Mouse (Mus musculus) midbrain, embryonic 14.5 days (tissue): ENCODE results near the gene Fndc8. TPM values are rescaled to one million over a fixed set of nuclear protein-coding genes. Genes with fewer than 3 reads are reported as not detected.

Experiments
- ATAC-seq: fragments of 200-750 bp; cut with Nextera tagmentation; 2 replicates; pipeline ENCODE4 v1.8.0; 2017; ENCODE audit warnings: moderate number of reproducible peaks, moderate library complexity; ENCODE audit not compliant: low FRiP score, low TSS enrichment
- DNase-seq: peaks from one replicate; pipeline ENCODE4 v3.0.0-alpha.2; 2015
- H3K27ac ChIP-seq: fragments of 300-500 bp; sonication (generic); replicated peaks from 2 replicates; pipeline ENCODE4 v1.5.1; 2014; ENCODE audit warnings: mild to moderate bottlenecking, low read depth, low read length, moderate library complexity
- H3K27me3 ChIP-seq: fragments of 300-500 bp; sonication (generic); 2 replicates; pipeline ENCODE4 v1.6.1; 2014; ENCODE audit warnings: low read length, control low read depth, mixed read lengths; ENCODE audit not compliant: control insufficient read depth, insufficient read depth
- H3K36me3 ChIP-seq: fragments of 300-500 bp; sonication (generic); 2 replicates; pipeline ENCODE4 v1.6.1; 2014; ENCODE audit warnings: low read length, control low read depth; ENCODE audit not compliant: control insufficient read depth, insufficient read depth
- H3K4me1 ChIP-seq: fragments of 300-500 bp; sonication (generic); 2 replicates; pipeline ENCODE4 v1.6.1; 2014; ENCODE audit warnings: mild to moderate bottlenecking, antibody characterized with exemption, low read length, control low read depth; ENCODE audit not compliant: control insufficient read depth, insufficient read depth
- H3K4me2 ChIP-seq: fragments of 300-500 bp; sonication (generic); 2 replicates; pipeline ENCODE4 v1.6.1; 2014; ENCODE audit warnings: mild to moderate bottlenecking, low read length, moderate library complexity
- H3K4me3 ChIP-seq: fragments of 300-500 bp; sonication (generic); replicated peaks from 2 replicates; pipeline ENCODE4 v1.5.1; 2014; ENCODE audit warnings: low read depth, low read length
- H3K9ac ChIP-seq: fragments of 300-500 bp; sonication (generic); replicated peaks from 2 replicates; pipeline ENCODE4 v1.6.1; 2014; ENCODE audit warnings: mild to moderate bottlenecking, low read length, moderate library complexity
- H3K9me3 ChIP-seq: fragments of 300-500 bp; sonication (generic); 2 replicates; pipeline ENCODE4 v1.6.1; 2016; ENCODE audit warnings: low read length, control low read depth, mixed read lengths; ENCODE audit not compliant: control insufficient read depth
- WGBS: fragments of 180-500 bp; shearing (Covaris S2); extraction: QIAGEN DNeasy Blood & Tissue Kit; methylation state at CpG from one replicate; pipeline ENCODE4 v1.1.7; 2014; 5-methylcytosine and 5-hydroxymethylcytosine counted together
- polyA plus RNA-seq: library from polyadenylated mRNA; unstranded; fragments of >200 nt; fragmentation: Nextera tagmentation; extraction: Ambion mirVana; gene quantifications from 2 replicates; pipeline ENCODE4 v1.2.1, GENCODE M21; 2014

The Fndc8 gene
- polyA plus RNA-seq, 1 experiment from 2014 or later = 0.38 TPM

- H3K9ac ChIP-seq = no peak overlapping the region
- ATAC-seq (no peak), DNase-seq (no peak)
- no peak overlapping the region for H3K4me3 ChIP-seq
- 81% methylated on average over 10 of the region's 10 CpGs for WGBS
- no peak overlapping the region for H3K27ac ChIP-seq
- H3K4me1 ChIP-seq = no peaks in the 10 kb centered on the region
- peaks cover 42% of the 10 kb centered on the region for H3K36me3 ChIP-seq
- H3K27me3 ChIP-seq = no peaks in the 10 kb centered on the region
- no peaks in the 10 kb centered on the region for H3K9me3 ChIP-seq
- no peak overlapping the region for H3K4me2 ChIP-seq
Measured at GRCm38 (mm10) chr11:82897478-82897877, 5.6 kb downstream of the Fndc8 start.

GRCm38 (mm10) chr11:82899720-82900119 lies 7.8 kb downstream of the Fndc8 start:
- 95% methylated on average over 5 of the region's 5 CpGs for WGBS
- Histone ChIP-seq H3K4me1 (no peaks in the 10 kb centered on the region), H3K4me2 (no peak overlapping the region), H3K9ac (no peak overlapping the region), H3K9me3 (no peaks in the 10 kb centered on the region), H3K27ac (no peak overlapping the region), H3K4me3 (no peak overlapping the region), H3K27me3 (no peaks in the 10 kb centered on the region), H3K36me3 (peaks cover 65% of the 10 kb centered on the region)
- DNase-seq = no peak
- no peak for ATAC-seq

DNA sequence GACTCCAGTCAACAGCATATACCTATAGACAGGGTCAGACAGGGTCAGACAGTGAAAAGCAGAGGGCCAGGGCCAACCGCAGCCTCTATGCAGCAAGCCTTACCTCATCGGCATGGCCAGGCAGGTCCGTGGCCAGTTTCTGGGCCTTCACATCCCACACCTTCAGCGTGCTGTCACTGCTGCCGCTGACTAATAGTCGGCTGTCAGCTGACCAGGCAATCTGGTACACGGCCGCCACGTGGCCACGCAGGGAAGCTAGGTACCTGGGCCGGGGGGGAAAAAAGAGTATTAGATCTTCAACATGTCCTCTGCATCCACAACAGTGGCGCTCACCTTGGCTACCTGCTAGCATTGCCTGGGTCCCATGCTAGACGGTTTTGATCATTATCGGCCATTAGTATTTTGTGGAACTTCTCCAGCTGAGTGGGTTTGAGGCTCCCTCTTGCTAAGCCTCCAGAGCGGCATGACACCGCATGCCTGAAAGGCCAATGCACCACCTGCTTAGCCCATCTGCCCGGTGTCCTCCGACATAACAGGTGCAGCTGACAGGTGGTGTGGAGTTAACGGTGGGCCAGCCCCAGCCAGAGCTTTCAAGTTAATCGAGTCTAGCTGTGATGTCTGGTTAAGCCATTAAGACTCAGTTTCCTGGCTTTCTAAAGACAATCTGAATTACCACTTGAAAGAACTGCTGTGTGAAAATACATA lies 9.8 kb downstream of the Fndc8 start:
- no peak for DNase-seq
- Histone ChIP-seq H3K4me2 (no peak overlapping the region), H3K36me3 (peaks cover 83% of the 10 kb centered on the region), H3K9me3 (no peaks in the 10 kb centered on the region), H3K27ac (no peak overlapping the region), H3K27me3 (no peaks in the 10 kb centered on the region), H3K4me1 (no peaks in the 10 kb centered on the region), H3K9ac (no peak overlapping the region), H3K4me3 (no peak overlapping the region)
- whole genome bisulfite sequencing = 96% methylated on average over 20 of the region's 20 CpGs
- no peak for ATAC-seq

GRCm38 (mm10) chr11:82904952-82905351 lies 13.0 kb downstream of the Fndc8 start:
- no peak overlapping the region for H3K27ac ChIP-seq
- no peak overlapping the region for H3K9ac ChIP-seq
- no peak overlapping the region for H3K4me3 ChIP-seq
- DNase-seq = no peak
- no peak for ATAC-seq
- peaks cover 66% of the 10 kb centered on the region for H3K36me3 ChIP-seq
- H3K4me1 ChIP-seq = peaks cover 7% of the 10 kb centered on the region
- no peak overlapping the region for H3K4me2 ChIP-seq
- H3K9me3 ChIP-seq = no peaks in the 10 kb centered on the region
- WGBS = 74% methylated on average over 8 of the region's 8 CpGs
- no peaks in the 10 kb centered on the region for H3K27me3 ChIP-seq

DNA sequence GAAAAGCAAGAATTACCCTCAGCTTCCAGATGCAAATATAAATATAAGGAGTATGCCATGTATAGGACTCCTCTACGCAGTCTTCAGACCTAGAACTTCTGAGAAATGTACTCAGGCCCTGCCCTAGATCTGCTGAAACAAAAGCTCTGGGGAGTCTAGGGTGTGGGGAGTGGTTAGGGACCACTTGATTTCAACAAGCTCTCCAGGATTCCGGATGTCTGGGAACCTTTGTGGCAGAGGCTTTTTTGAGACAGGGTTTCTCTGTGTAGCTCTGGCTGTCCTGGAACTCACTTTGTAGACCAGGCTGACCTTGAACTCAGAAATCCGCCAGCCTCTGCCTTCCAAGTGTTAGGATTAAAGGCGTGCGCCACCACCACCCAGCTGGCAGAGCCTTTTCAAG lies 13.9 kb downstream of the Fndc8 start:
- no peak overlapping the region for H3K9ac ChIP-seq
- no peak overlapping the region for H3K4me2 ChIP-seq
- 98% methylated on average over 5 of the region's 5 CpGs for WGBS
- no peaks in the 10 kb centered on the region for H3K27me3 ChIP-seq
- no peaks in the 10 kb centered on the region for H3K9me3 ChIP-seq
- no peak overlapping the region for H3K4me3 ChIP-seq
- ATAC-seq = no peak
- peaks cover 7% of the 10 kb centered on the region for H3K4me1 ChIP-seq
- peaks cover 57% of the 10 kb centered on the region for H3K36me3 ChIP-seq
- DNase-seq = no peak
- no peak overlapping the region for H3K27ac ChIP-seq

DNA sequence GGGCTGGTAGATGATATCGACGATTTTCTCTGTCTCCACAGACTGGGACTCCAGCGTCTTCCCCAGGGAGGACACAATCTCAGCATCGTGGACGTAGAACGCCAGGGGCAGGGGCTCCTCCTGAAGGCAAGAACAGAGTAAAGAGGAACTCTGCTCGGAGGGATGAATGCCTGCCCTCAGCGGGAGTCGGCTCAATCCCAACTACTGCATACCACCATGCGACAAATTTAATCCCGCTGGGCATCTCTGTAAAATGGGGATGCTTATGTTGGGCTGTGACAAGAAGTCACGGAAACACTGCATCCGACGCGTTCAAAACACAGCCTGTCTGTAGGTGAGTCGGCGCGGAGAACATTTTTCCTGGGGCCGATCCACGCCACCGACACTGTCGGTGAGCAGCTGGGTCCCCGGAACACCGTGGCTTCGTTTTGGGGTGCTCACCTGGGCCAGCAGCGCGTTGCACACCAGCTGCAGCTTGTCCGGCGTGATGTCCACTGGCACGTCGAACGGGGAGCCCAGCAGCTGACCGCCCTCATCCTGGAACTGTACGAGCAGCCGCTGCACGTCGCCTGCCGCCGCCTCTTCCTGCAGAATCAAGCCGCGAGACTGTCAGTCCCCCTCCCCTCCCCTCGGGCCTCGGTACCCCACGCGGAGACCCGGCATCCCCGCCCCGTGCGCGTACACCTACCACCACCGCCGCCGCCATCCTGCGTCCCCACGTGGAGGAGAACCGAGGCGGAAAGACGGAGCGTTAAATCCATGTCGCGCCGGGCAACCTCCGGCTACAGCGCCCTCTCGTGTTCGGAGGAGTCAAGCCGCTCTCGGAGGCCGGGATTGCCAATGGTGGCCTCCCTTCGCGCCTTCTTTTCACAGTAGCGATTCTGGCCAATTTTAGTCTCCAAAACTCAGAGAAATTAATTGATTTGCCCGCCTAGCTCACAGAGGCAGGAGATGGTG lies 16.0 kb downstream of the Fndc8 start, which contains the start of gene Nle1:
Gene Nle1, minus strand, starts transcription at position 761 of the 957 bp plus-strand sequence.
- Histone ChIP-seq H3K4me2 (peak within 1 kb of the TSS; percentile 70), H3K9ac (peak within 1 kb of the TSS; percentile 85), H3K36me3 (peaks cover 36% of the 10 kb centered on the region), H3K4me1 (peaks cover 7% of the 10 kb centered on the region), H3K27me3 (no peaks in the 10 kb centered on the region), H3K4me3 (peak within 1 kb of the TSS; percentile 77), H3K9me3 (no peaks in the 10 kb centered on the region), H3K27ac (0 out of 2 replicates have a peak within 1 kb of the TSS, but pooled peaks have one; percentile 45)
- 1% methylated on average over 73 of the region's 73 CpGs for WGBS
- DNase-seq (peak; percentile 96), ATAC-seq (peak; percentile 77; the same call in 1 of the 2 replicates)

- no peak overlapping the region for H3K27ac ChIP-seq
- peaks cover 29% of the 10 kb centered on the region for H3K36me3 ChIP-seq
- peak overlapping the region; percentile 77 for H3K4me3 ChIP-seq
- peaks cover 7% of the 10 kb centered on the region for H3K4me1 ChIP-seq
- H3K9me3 ChIP-seq = no peaks in the 10 kb centered on the region
- DNase-seq (no peak), ATAC-seq (no peak)
- H3K27me3 ChIP-seq = no peaks in the 10 kb centered on the region
- no peak overlapping the region for H3K9ac ChIP-seq
- 54% methylated on average over 10 of the region's 10 CpGs for WGBS
- H3K4me2 ChIP-seq = peak overlapping the region; percentile 70
Measured at GRCm38 (mm10) chr11:82908608-82908989, 16.7 kb downstream of the Fndc8 start.

DNA sequence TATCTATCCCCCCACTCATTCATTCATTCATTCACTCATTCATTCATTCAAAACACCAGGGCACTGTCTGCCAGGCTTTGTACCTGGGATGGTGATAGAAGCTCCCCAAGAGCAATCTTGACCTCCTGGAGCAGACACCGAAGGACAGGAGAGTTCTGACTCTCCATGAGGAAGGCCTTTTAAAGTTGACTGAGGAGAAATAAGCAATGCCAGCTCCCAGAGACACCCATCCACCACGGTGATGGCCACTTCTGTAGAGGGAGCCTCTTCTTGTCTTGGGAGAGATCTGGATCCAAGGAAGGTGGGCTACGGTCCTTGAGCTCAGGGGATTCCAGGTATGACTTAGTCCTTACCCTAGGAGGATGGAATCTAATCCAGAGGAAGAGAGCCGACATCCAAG lies 18.3 kb downstream of the Fndc8 start, which contains the start of gene Unc45b:
Gene Unc45b, plus strand, starts transcription at position 301 of the 400 bp plus-strand sequence.
- ATAC-seq (no peak), DNase-seq (no peak)
- Histone ChIP-seq H3K4me1 (peaks cover 7% of the 10 kb centered on the region), H3K27ac (no peak within 1 kb of the TSS), H3K4me2 (no peak within 1 kb of the TSS), H3K4me3 (no peak within 1 kb of the TSS), H3K27me3 (no peaks in the 10 kb centered on the region), H3K9me3 (no peaks in the 10 kb centered on the region), H3K36me3 (peaks cover 13% of the 10 kb centered on the region), H3K9ac (no peak within 1 kb of the TSS)
- WGBS = 87% methylated on average over 4 of the region's 4 CpGs
